Mouse (Mus musculus) midbrain, embryonic 12.5 days (tissue): Measurements from ENCODE around the gene Olfr303. TPM values are rescaled to one million over a fixed set of nuclear protein-coding genes. Genes with fewer than 3 reads are reported as not detected.
"Not testable (repeated sequence)": the region's sequence is repeated elsewhere in the genome, so short reads cannot be mapped to it uniquely, and the experiment has no call there.

ENCODE experiments used
- ATAC-seq: fragments of 200-750 bp; cut with Nextera tagmentation; 2 replicates; pipeline ENCODE4 v1.8.0; 2017; ENCODE audit warnings: low read depth, moderate TSS enrichment, moderate library complexity; ENCODE audit not compliant: low FRiP score
- H3K27ac ChIP-seq: fragments of 300-500 bp; sonication (generic); replicated peaks from 2 replicates; pipeline ENCODE4 v1.5.1; 2016; ENCODE audit warnings: mild to moderate bottlenecking
- H3K27me3 ChIP-seq: fragments of 300-500 bp; sonication (generic); 2 replicates; pipeline ENCODE4 v1.6.1; 2016; ENCODE audit warnings: mild to moderate bottlenecking
- H3K36me3 ChIP-seq: fragments of 300-500 bp; sonication (generic); 2 replicates; pipeline ENCODE4 v1.6.1; 2016
- H3K4me1 ChIP-seq: fragments of 300-500 bp; sonication (generic); 2 replicates; pipeline ENCODE4 v1.6.1; 2016
- H3K4me2 ChIP-seq: fragments of 300-500 bp; sonication (generic); replicated peaks from 2 replicates; pipeline ENCODE4 v1.6.1; 2016; ENCODE audit warnings: mild to moderate bottlenecking, moderate library complexity
- H3K4me3 ChIP-seq: fragments of 300-500 bp; sonication (generic); 2 replicates; pipeline ENCODE4 v1.5.1; 2016; ENCODE audit warnings: mild to moderate bottlenecking
- H3K9ac ChIP-seq: fragments of 300-500 bp; sonication (generic); replicated peaks from 2 replicates; pipeline ENCODE4 v1.6.1; 2016; ENCODE audit warnings: mild to moderate bottlenecking, moderate library complexity
- H3K9me3 ChIP-seq: fragments of 300-500 bp; sonication (generic); 2 replicates; pipeline ENCODE4 v1.6.1; 2016; ENCODE audit warnings: mild to moderate bottlenecking
- WGBS: fragments of 180-500 bp; shearing (Covaris S2); methylation state at CpG from one replicate; pipeline ENCODE4 v1.1.7; 2016; 5-methylcytosine and 5-hydroxymethylcytosine counted together
- polyA plus RNA-seq: library from polyadenylated mRNA; unstranded; fragments of >200 nt; fragmentation: Nextera tagmentation; extraction: Ambion mirVana; gene quantifications from 2 replicates; pipeline ENCODE4 v1.2.1, GENCODE M21; 2016

The Olfr303 gene
- polyA plus RNA-seq, result not detected in 2 replicates

GRCm38 (mm10) chr7:86397689-86398088 is at the start of gene Olfr303:
TSS of gene Olfr303 (minus strand) at chr7:86397789.
- ATAC-seq, result no peak
- H3K9ac ChIP-seq, result no peak within 1 kb of the TSS
- H3K36me3 ChIP-seq, result no peaks in the 10 kb centered on the region
- no peaks in the 10 kb centered on the region for H3K27me3 ChIP-seq
- no peak within 1 kb of the TSS for H3K4me2 ChIP-seq
- no peaks in the 10 kb centered on the region for H3K9me3 ChIP-seq
- H3K4me1 ChIP-seq, result no peaks in the 10 kb centered on the region
- H3K4me3 ChIP-seq, result no peak within 1 kb of the TSS
- no peak within 1 kb of the TSS for H3K27ac ChIP-seq

- Histone ChIP-seq H3K9ac (no peak within 1 kb of the TSS), H3K9me3 (no peaks in the 10 kb centered on the region)
These were observed 6.0 kb upstream of the Olfr303 start, which contains the start of gene Olfr301 for GRCm38 (mm10) chr7:86403546-86403945. TSS of gene Olfr301 (plus strand) at chr7:86403846.

GRCm38 (mm10) chr7:86386558-86386957 is 11.0 kb downstream of the Olfr303 start, which contains the start of gene Olfr304:
TSS of gene Olfr304 (minus strand) at chr7:86386658.
- ATAC-seq, result no peak
- H3K36me3 ChIP-seq, result no peaks in the 10 kb centered on the region
- H3K27ac ChIP-seq, result no peak within 1 kb of the TSS
- H3K4me3 ChIP-seq, result no peak within 1 kb of the TSS
- H3K4me1 ChIP-seq, result no peaks in the 10 kb centered on the region
- no peaks in the 10 kb centered on the region for H3K9me3 ChIP-seq
- no peaks in the 10 kb centered on the region for H3K27me3 ChIP-seq
- WGBS, result 80% methylated on average over 1 of the region's 1 CpGs
- no peak within 1 kb of the TSS for H3K4me2 ChIP-seq
- no peak within 1 kb of the TSS for H3K9ac ChIP-seq

More at GRCm38 (mm10) chr7:86403546-86403945, 6.0 kb upstream of the Olfr303 start, which contains the start of gene Olfr301:
- no peak for ATAC-seq
- no peaks in the 10 kb centered on the region for H3K4me1 ChIP-seq
- no peak within 1 kb of the TSS for H3K4me3 ChIP-seq
- H3K27ac ChIP-seq, result no peak within 1 kb of the TSS
- no peak within 1 kb of the TSS for H3K4me2 ChIP-seq
- H3K27me3 ChIP-seq, result no peaks in the 10 kb centered on the region
- 85% methylated on average over 2 of the region's 2 CpGs for WGBS
- no peaks in the 10 kb centered on the region for H3K36me3 ChIP-seq

DNA sequence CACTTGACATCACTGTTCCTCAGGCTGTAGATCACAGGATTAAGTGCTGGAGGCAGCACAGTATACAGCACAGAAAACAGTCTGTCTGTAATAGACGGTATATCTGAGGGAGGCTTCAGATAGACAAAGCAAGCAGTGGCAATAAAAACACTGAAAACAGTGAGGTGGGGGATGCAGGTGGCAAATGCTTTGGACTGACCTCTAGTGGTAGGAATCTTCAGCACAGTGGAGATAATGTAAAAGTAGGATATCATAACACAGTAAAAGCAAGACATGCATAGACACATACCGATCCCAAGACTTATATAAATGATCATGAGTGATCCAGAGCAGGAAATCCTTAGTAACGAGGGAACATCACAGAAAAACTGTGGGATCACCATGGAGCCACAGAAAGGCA is 11.8 kb downstream of the Olfr303 start:
- H3K27me3 ChIP-seq, result no peaks in the 10 kb centered on the region
- H3K4me1 ChIP-seq, result no peaks in the 10 kb centered on the region
- no peak overlapping the region for H3K9ac ChIP-seq
- no peak for ATAC-seq
- no peak overlapping the region for H3K4me3 ChIP-seq
- no peak overlapping the region for H3K4me2 ChIP-seq
- no peaks in the 10 kb centered on the region for H3K9me3 ChIP-seq
- no peak overlapping the region for H3K27ac ChIP-seq
- WGBS, result 74% methylated on average over 3 of the region's 3 CpGs
- no peaks in the 10 kb centered on the region for H3K36me3 ChIP-seq

- no peak for ATAC-seq
- Histone ChIP-seq H3K27me3 (no peaks in the 10 kb centered on the region), H3K9ac (no peak within 1 kb of the TSS), H3K4me3 (no peak within 1 kb of the TSS), H3K4me2 (no peak within 1 kb of the TSS), H3K4me1 (no peaks in the 10 kb centered on the region), H3K9me3 (no peaks in the 10 kb centered on the region), H3K36me3 (no peaks in the 10 kb centered on the region), H3K27ac (no peak within 1 kb of the TSS)
- 90% methylated on average over 1 of the region's 1 CpGs for whole genome bisulfite sequencing
These were observed 30.8 kb downstream of the Olfr303 start, which contains the start of gene Olfr305 for GRCm38 (mm10) chr7:86366828-86367227. TSS of gene Olfr305 (minus strand) at chr7:86366928.

- not testable (repeated sequence) for ATAC-seq, H3K27me3 ChIP-seq, H3K27ac ChIP-seq, H3K9ac ChIP-seq, H3K9me3 ChIP-seq, H3K4me2 ChIP-seq, H3K4me3 ChIP-seq, H3K4me1 ChIP-seq, H3K36me3 ChIP-seq
- WGBS, result 86% methylated on average over 9 of the region's 9 CpGs
These were observed 51.3 kb downstream of the Olfr303 start for GRCm38 (mm10) chr7:86346296-86346695.

GRCm38 (mm10) chr7:86344253-86344652 is 53.3 kb downstream of the Olfr303 start:
- 61% methylated on average over 3 of the region's 3 CpGs for WGBS
- H3K4me1 ChIP-seq, result no peaks in the 10 kb centered on the region
- H3K9ac ChIP-seq, result no peak overlapping the region
- H3K9me3 ChIP-seq, result no peaks in the 10 kb centered on the region
- no peaks in the 10 kb centered on the region for H3K27me3 ChIP-seq
- ATAC-seq, result no peak
- no peak overlapping the region for H3K4me3 ChIP-seq
- no peak overlapping the region for H3K27ac ChIP-seq
- H3K36me3 ChIP-seq, result no peaks in the 10 kb centered on the region
- H3K4me2 ChIP-seq, result no peak overlapping the region

GRCm38 (mm10) chr7:86342881-86343565 is 54.6 kb downstream of the Olfr303 start:
- ATAC-seq, result no peak
- no peak overlapping the region for H3K4me2 ChIP-seq
- no peak overlapping the region for H3K27ac ChIP-seq
- no peaks in the 10 kb centered on the region for H3K27me3 ChIP-seq
- no peak overlapping the region for H3K9ac ChIP-seq
- no peaks in the 10 kb centered on the region for H3K4me1 ChIP-seq
- H3K36me3 ChIP-seq, result no peaks in the 10 kb centered on the region
- H3K9me3 ChIP-seq, result no peaks in the 10 kb centered on the region
- no peak overlapping the region for H3K4me3 ChIP-seq
- WGBS, result 83% methylated on average over 14 of the region's 14 CpGs

Other genes with a start within 250 kb of the Olfr303 start
- not detected in 2 replicates for gene Vmn2r75, start 226.0 kb downstream of the Olfr303 start, polyA plus RNA-seq
- not detected in 2 replicates for gene Vmn2r76, start 151.5 kb downstream of the Olfr303 start, polyA plus RNA-seq
- not detected in 2 replicates for gene Olfr310, start 120.6 kb downstream of the Olfr303 start, polyA plus RNA-seq
- gene Olfr309, start 84.1 kb downstream of the Olfr303 start, polyA plus RNA-seq, result not detected in 2 replicates
- gene Olfr308, start 72.2 kb downstream of the Olfr303 start, polyA plus RNA-seq, result not detected in 2 replicates
- gene Olfr307, start 60.2 kb downstream of the Olfr303 start, polyA plus RNA-seq, result not detected in 2 replicates
- gene Olfr305, start 30.9 kb downstream of the Olfr303 start, polyA plus RNA-seq, result not detected in 2 replicates
- not detected in 2 replicates for gene Olfr304, start 11.1 kb downstream of the Olfr303 start, polyA plus RNA-seq
- not detected in 2 replicates for gene Olfr301, start 6.1 kb upstream of the Olfr303 start, polyA plus RNA-seq
- gene Olfr299, start 62.1 kb upstream of the Olfr303 start, polyA plus RNA-seq, result not detected in 2 replicates
- gene Olfr298, start 94.7 kb upstream of the Olfr303 start, polyA plus RNA-seq, result not detected in 2 replicates
- gene Olfr297, start 122.2 kb upstream of the Olfr303 start, polyA plus RNA-seq, result not detected in 2 replicates
- not detected in 2 replicates for gene Olfr295, start 186.1 kb upstream of the Olfr303 start, polyA plus RNA-seq
- gene Olfr294, start 218.9 kb upstream of the Olfr303 start, polyA plus RNA-seq, result not detected in 2 replicates